Mouse (Mus musculus): ENCODE data around the gene Cecr2. TPM values are rescaled to one million over a fixed set of nuclear protein-coding genes. Genes with fewer than 3 reads are reported as not detected.
"Not testable (repeated sequence)": the region's sequence is repeated elsewhere in the genome, so short reads cannot be mapped to it uniquely, and the experiment has no call there.

The Cecr2 gene
- polyA plus RNA-seq, 1 experiment from 2014 or later, result 15.7 TPM

DNA sequence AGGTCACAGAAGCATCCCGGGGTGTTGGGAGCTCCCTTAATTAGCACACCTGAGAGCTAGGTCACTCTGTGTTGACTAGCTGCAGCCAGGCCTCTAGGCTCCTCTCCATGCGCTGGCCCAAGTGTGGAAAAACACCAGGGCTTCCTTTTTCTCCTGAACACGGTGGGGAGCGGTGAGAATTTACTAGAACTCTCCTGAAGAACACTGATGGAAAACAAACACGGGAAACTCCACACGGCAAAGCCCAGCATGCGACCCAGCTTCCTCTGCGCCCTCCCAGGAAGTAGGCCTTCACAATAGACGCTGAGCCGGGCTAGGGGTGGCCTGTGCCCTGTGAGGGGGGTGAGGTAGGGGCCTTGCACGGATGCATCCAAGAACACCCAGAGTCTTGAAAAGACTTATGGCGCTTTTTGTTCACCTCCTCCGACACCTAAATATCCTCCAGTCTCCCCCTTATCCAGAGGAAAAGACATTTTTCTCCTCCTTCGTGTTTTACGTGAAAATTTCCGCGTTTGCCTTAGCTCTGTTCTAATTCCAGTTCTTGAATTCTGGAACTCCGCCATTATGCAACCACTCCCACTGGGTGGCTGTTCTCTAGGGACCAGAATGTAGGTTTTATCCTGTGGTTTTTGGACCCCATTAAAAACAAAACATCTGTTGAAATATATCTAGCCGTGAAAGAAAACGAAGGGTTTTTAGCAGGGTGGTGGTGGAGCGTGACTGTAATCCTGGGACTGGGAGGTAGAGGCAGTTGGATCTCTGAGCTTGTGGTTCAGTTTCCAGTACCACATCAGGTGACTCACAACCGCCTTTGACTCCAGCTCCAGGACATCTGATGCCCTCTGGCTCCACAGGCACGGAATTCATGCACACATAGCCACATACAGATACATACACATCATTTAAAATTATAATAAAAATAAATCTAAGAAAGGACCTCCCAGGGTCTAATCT is 21.5 kb upstream of the Cecr2 start:
- H3K36me3 ChIP-seq, result no peaks in the 10 kb centered on the region
- H3K4me3 ChIP-seq, result no peak overlapping the region
- no peak for ATAC-seq (ENCODE audit: low FRiP score)
- H3K4me2 ChIP-seq (replicated peaks), result no peak overlapping the region
- whole genome bisulfite sequencing, result 48% methylated on average over 23 of the region's 23 CpGs
- H3K9ac ChIP-seq, result no peak overlapping the region
- no peaks in the 10 kb centered on the region for H3K9me3 ChIP-seq (replicated peaks)
- H3K4me1 ChIP-seq, result peaks cover 7% of the 10 kb centered on the region
- no peaks in the 10 kb centered on the region for H3K27me3 ChIP-seq
- no peak overlapping the region for H3K27ac ChIP-seq

- not testable (repeated sequence) for H3K4me3 ChIP-seq; H3K36me3 ChIP-seq; H3K4me2 ChIP-seq (replicated peaks); H3K27ac ChIP-seq; ATAC-seq (ENCODE audit: low FRiP score); H3K9ac ChIP-seq; H3K9me3 ChIP-seq (replicated peaks); H3K27me3 ChIP-seq; H3K4me1 ChIP-seq
- 89% methylated on average over 3 of the region's 4 CpGs for WGBS
Measured at GRCm38 (mm10) chr6:120647246-120648028, 18.7 kb upstream of the Cecr2 start.

- no peak overlapping the region for H3K9ac ChIP-seq
- no peak overlapping the region for H3K4me2 ChIP-seq (replicated peaks)
- H3K9me3 ChIP-seq (replicated peaks), result no peaks in the 10 kb centered on the region
- peaks cover 9% of the 10 kb centered on the region for H3K4me1 ChIP-seq
- H3K36me3 ChIP-seq, result no peaks in the 10 kb centered on the region
- ATAC-seq (ENCODE audit: low FRiP score), result no peak
- 80% methylated on average over 5 of the region's 5 CpGs for WGBS
- H3K27ac ChIP-seq, result no peak overlapping the region
- no peaks in the 10 kb centered on the region for H3K27me3 ChIP-seq
- H3K4me3 ChIP-seq, result no peak overlapping the region
Measured at GRCm38 (mm10) chr6:120648205-120648604, 18.0 kb upstream of the Cecr2 start.

- H3K4me2 ChIP-seq (replicated peaks), result no peak overlapping the region
- peaks cover 3% of the 10 kb centered on the region; the same call in 1 of the 2 replicates for H3K4me1 ChIP-seq
- H3K9ac ChIP-seq, result no peak overlapping the region
- H3K36me3 ChIP-seq, result no peaks in the 10 kb centered on the region
- 34% methylated on average over 7 of the region's 7 CpGs for WGBS
- no peak for ATAC-seq (ENCODE audit: low FRiP score)
- H3K27me3 ChIP-seq, result no peaks in the 10 kb centered on the region
- H3K27ac ChIP-seq, result no peak overlapping the region
- H3K9me3 ChIP-seq (replicated peaks), result no peaks in the 10 kb centered on the region
- no peak overlapping the region for H3K4me3 ChIP-seq
Measured at GRCm38 (mm10) chr6:120652666-120653065, 13.5 kb upstream of the Cecr2 start.

DNA sequence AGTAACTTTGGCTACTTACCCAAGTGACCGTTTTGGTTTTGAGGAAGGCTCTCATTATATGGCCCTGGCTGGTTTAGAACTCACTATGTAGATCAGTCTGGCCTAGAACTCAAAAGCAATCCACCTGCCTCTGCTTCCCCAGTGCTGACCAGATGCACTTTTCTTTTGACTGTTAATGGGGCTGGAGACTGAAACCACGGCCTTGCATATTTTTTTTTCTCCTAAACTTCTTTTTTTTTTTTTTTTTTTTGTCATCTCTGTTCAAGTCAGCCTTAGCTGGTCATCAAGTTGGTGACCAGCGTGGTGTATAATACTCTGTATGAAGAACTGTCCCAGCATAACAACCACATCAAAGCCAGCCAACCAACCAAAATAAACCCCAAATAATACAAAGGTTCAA is 10.5 kb upstream of the Cecr2 start:
- H3K27ac ChIP-seq, result no peak overlapping the region
- no peaks in the 10 kb centered on the region for H3K36me3 ChIP-seq
- H3K9ac ChIP-seq, result no peak overlapping the region
- no peak overlapping the region for H3K4me3 ChIP-seq
- no peak for ATAC-seq (ENCODE audit: low FRiP score)
- no peaks in the 10 kb centered on the region for H3K27me3 ChIP-seq
- WGBS, result 82% methylated on average over 3 of the region's 3 CpGs
- H3K9me3 ChIP-seq (replicated peaks), result no peaks in the 10 kb centered on the region
- peaks cover 3% of the 10 kb centered on the region; the same call in 1 of the 2 replicates for H3K4me1 ChIP-seq
- no peak overlapping the region for H3K4me2 ChIP-seq (replicated peaks)

DNA sequence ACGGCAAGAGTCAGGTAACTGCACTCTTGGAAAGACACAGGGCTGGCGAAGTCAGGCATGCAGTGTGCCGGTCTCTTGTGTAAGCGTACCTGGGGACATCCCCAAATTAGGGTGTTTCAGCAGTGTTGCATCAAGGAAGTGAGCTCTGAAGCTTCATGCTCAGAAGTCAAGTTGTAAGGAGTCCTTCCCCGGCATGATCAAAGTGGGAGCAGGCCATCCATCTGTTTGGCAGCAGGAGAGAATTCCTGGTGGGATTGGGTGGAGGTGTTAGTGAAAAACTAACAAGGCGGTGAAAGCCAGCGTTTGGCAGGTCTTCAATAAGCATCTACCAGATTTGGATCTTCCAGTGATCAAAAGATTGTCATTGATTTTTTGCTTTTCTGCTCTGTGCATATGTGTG is 7.3 kb upstream of the Cecr2 start:
- Histone ChIP-seq H3K9ac (no peak overlapping the region), H3K4me3 (no peak overlapping the region), H3K36me3 (no peaks in the 10 kb centered on the region), H3K27me3 (no peaks in the 10 kb centered on the region), H3K4me1 (no peaks in the 10 kb centered on the region), H3K27ac (no peak overlapping the region), H3K4me2 (replicated peaks) (no peak overlapping the region), H3K9me3 (replicated peaks) (no peaks in the 10 kb centered on the region)
- 64% methylated on average over 7 of the region's 7 CpGs for WGBS
- ATAC-seq (ENCODE audit: low FRiP score), result no peak

DNA sequence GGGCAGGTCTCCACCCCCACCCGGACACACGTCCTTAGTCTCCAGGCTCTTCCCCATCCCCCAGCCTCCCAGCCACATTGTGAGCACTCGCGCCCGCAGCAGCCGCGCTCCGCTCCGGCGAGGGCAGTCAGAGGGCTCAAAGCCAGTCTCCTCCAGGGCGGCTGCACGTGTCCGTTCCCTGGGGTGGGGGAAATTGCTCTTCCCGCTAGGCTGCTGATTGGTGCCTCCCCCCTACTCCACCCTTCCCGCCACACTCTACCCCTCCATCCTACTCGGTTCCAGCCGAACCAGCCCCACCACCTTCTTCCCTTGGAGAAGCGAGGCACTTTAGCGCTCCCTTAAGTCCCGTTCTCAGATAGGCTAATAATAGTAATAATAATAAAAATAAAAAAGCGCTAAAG is 754 bp upstream of the Cecr2 start:
- peak overlapping the region; percentile 94 for H3K4me3 ChIP-seq
- peak; percentile 76 for ATAC-seq (ENCODE audit: low FRiP score)

GRCm38 (mm10) chr6:120666761-120667421 is 722 bp downstream of the Cecr2 start:
- peak overlapping the region; percentile 99 for H3K27ac ChIP-seq
- WGBS, result under 1% methylated on average over 87 of the region's 87 CpGs
- peak overlapping the region; percentile 78 for H3K4me2 ChIP-seq (replicated peaks)
- H3K9ac ChIP-seq, result peak overlapping the region; percentile 90
- ATAC-seq (ENCODE audit: low FRiP score), result peak; percentile 51
- H3K36me3 ChIP-seq, result no peaks in the 10 kb centered on the region
- H3K9me3 ChIP-seq (replicated peaks), result no peaks in the 10 kb centered on the region
- H3K4me3 ChIP-seq, result peak overlapping the region; percentile 94
- peaks cover 17% of the 10 kb centered on the region for H3K4me1 ChIP-seq
- H3K27me3 ChIP-seq, result no peaks in the 10 kb centered on the region

More for the DNA sequence above, 754 bp upstream of the Cecr2 start:
- under 1% methylated on average over 21 of the region's 21 CpGs for WGBS
- Histone ChIP-seq H3K4me2 (replicated peaks) (peak overlapping the region; percentile 78), H3K9ac (peak overlapping the region; percentile 90), H3K4me1 (peaks cover 17% of the 10 kb centered on the region), H3K27ac (peak overlapping the region; percentile 99), H3K27me3 (no peaks in the 10 kb centered on the region), H3K36me3 (no peaks in the 10 kb centered on the region), H3K9me3 (replicated peaks) (no peaks in the 10 kb centered on the region)

- H3K36me3 ChIP-seq, result no peaks in the 10 kb centered on the region
- no peak for ATAC-seq (ENCODE audit: low FRiP score)
- H3K9ac ChIP-seq, result peak overlapping the region; percentile 90
- 0% methylated on average over 7 of the region's 7 CpGs for WGBS
- peak overlapping the region; percentile 94 for H3K4me3 ChIP-seq
- H3K4me1 ChIP-seq, result peaks cover 17% of the 10 kb centered on the region
- H3K27ac ChIP-seq, result peak overlapping the region; percentile 99
- peak overlapping the region; percentile 78 for H3K4me2 ChIP-seq (replicated peaks)
- no peaks in the 10 kb centered on the region for H3K9me3 ChIP-seq (replicated peaks)
- H3K27me3 ChIP-seq, result no peaks in the 10 kb centered on the region
Measured at GRCm38 (mm10) chr6:120667422-120667781, 1.2 kb downstream of the Cecr2 start.

GRCm38 (mm10) chr6:120667911-120668310 is 1.7 kb downstream of the Cecr2 start:
- Histone ChIP-seq H3K27ac (no peak overlapping the region), H3K9me3 (replicated peaks) (no peaks in the 10 kb centered on the region), H3K36me3 (no peaks in the 10 kb centered on the region), H3K27me3 (no peaks in the 10 kb centered on the region), H3K4me3 (peak overlapping the region; percentile 94), H3K9ac (peak overlapping the region; percentile 90; the same call in 1 of the 2 replicates), H3K4me1 (peaks cover 17% of the 10 kb centered on the region), H3K4me2 (replicated peaks) (peak overlapping the region; percentile 78)
- no peak for ATAC-seq (ENCODE audit: low FRiP score)
- WGBS, result 14% methylated on average over 7 of the region's 7 CpGs

DNA sequence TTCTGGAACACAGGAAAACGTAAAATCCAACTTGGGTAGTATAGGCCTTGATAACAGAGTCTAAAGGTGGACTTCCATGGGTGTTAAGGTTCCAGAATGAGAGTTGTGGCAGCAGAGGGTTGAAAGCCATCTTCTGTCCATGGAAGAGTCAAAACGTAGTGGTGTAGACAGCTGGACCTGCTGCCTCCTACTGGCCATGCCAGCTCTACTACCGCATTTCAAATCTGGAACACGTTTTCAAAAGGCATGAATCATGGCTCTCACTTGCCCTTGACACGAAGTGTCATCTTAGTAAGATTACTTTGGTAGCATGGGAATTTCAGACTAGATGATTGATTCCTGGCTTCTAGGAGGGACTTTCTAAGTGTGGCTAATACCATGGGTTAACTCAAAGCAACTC is 8.0 kb downstream of the Cecr2 start:
- 73% methylated on average over 5 of the region's 5 CpGs for WGBS
- no peaks in the 10 kb centered on the region for H3K4me1 ChIP-seq
- no peaks in the 10 kb centered on the region for H3K36me3 ChIP-seq
- H3K9me3 ChIP-seq (replicated peaks), result no peaks in the 10 kb centered on the region
- no peak for ATAC-seq (ENCODE audit: low FRiP score)
- no peak overlapping the region for H3K27ac ChIP-seq
- H3K4me3 ChIP-seq, result no peak overlapping the region
- no peak overlapping the region for H3K9ac ChIP-seq
- no peak overlapping the region for H3K4me2 ChIP-seq (replicated peaks)
- no peaks in the 10 kb centered on the region for H3K27me3 ChIP-seq

DNA sequence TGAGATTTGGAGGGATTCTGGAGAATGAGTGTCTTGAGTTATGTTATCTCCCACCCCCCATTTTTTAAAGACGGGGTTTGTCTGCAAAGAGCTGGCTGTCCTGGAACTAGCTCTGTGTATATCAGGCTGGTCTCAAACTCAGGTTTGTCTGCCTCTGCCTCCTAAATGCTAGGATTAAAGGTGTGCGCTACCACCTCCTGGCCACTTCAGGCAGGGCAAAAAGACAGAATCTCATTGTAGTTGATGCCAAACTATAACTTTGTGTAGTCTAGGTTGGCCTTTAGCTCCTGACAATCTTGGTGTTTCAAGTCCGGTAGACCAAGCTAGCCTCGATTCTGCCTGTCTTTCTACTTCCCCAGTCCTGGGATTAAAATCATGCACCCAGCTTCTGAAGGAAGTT is 8.7 kb downstream of the Cecr2 start:
- H3K36me3 ChIP-seq, result no peaks in the 10 kb centered on the region
- H3K4me3 ChIP-seq, result no peak overlapping the region
- H3K4me1 ChIP-seq, result no peaks in the 10 kb centered on the region
- no peak overlapping the region for H3K27ac ChIP-seq
- no peak overlapping the region for H3K4me2 ChIP-seq (replicated peaks)
- no peak overlapping the region for H3K9ac ChIP-seq
- WGBS, result 96% methylated on average over 4 of the region's 4 CpGs
- no peak for ATAC-seq (ENCODE audit: low FRiP score)
- H3K9me3 ChIP-seq (replicated peaks), result no peaks in the 10 kb centered on the region
- H3K27me3 ChIP-seq, result no peaks in the 10 kb centered on the region
